Mouse (Mus musculus) limb, embryonic 14.5 days (tissue): ENCODE results near the gene Nme2. TPM values are rescaled to one million over a fixed set of nuclear protein-coding genes. Genes with fewer than 3 reads are reported as not detected.
A peak's percentile ranks its signal among the peaks of the same experiment; 100 is the strongest.

Experiments
- ATAC-seq: fragments of 200-750 bp; cut with Nextera tagmentation; 2 replicates; pipeline ENCODE4 v1.8.0; 2017; ENCODE audit warnings: low read depth, moderate number of reproducible peaks, moderate TSS enrichment; ENCODE audit not compliant: low FRiP score
- DNase-seq: peaks from one replicate; pipeline ENCODE4 v3.0.0-alpha.2; 2015; ENCODE audit warnings: low spot score
- H3K27ac ChIP-seq: fragments of 300-500 bp; sonication (generic); replicated peaks from 2 replicates; pipeline ENCODE4 v1.5.1; 2014; ENCODE audit warnings: low read depth, mild to moderate bottlenecking, low read length, moderate library complexity, mixed read lengths
- H3K27me3 ChIP-seq: fragments of 300-500 bp; sonication (generic); 2 replicates; pipeline ENCODE4 v1.6.1; 2014; ENCODE audit warnings: low read length, mixed read lengths; ENCODE audit not compliant: control insufficient read depth, insufficient read depth
- H3K36me3 ChIP-seq: fragments of 300-500 bp; sonication (generic); 2 replicates; pipeline ENCODE4 v1.6.1; 2014; ENCODE audit warnings: mild to moderate bottlenecking, low read length, moderate library complexity, mixed read lengths; ENCODE audit not compliant: control insufficient read depth, insufficient read depth
- H3K4me1 ChIP-seq: fragments of 300-500 bp; sonication (generic); 2 replicates; pipeline ENCODE4 v1.6.1; 2014; ENCODE audit warnings: antibody characterized with exemption, low read length, mixed read lengths; ENCODE audit not compliant: control insufficient read depth, insufficient read depth
- H3K4me2 ChIP-seq: fragments of 300-500 bp; sonication (generic); replicated peaks from 2 replicates; pipeline ENCODE4 v1.6.1; 2014; ENCODE audit warnings: low read depth, mild to moderate bottlenecking, low read length, moderate library complexity; ENCODE audit not compliant: severe bottlenecking
- H3K4me3 ChIP-seq: fragments of 300-500 bp; sonication (generic); replicated peaks from 2 replicates; pipeline ENCODE4 v1.5.1; 2014; ENCODE audit warnings: low read length
- H3K9ac ChIP-seq: fragments of 300-500 bp; sonication (generic); 2 replicates; pipeline ENCODE4 v1.6.1; 2014; ENCODE audit warnings: mild to moderate bottlenecking, low read depth, low read length, moderate library complexity; ENCODE audit not compliant: severe bottlenecking
- H3K9me3 ChIP-seq: fragments of 300-500 bp; sonication (generic); 2 replicates; pipeline ENCODE4 v1.6.1; 2016; ENCODE audit warnings: low read length; ENCODE audit not compliant: control insufficient read depth
- POLR2A ChIP-seq: fragments of 200-500 bp; IDR thresholded peaks from 2 replicates; pipeline ENCODE4 v1.8.0; 2012; ENCODE audit warnings: inconsistent platforms, mild to moderate bottlenecking, moderate library complexity, borderline replicate concordance; ENCODE audit not compliant: insufficient read depth, insufficient read length; ENCODE audit errors: extremely low read depth
- WGBS: fragments of 180-500 bp; shearing (Covaris S2); extraction: QIAGEN DNeasy Blood & Tissue Kit; methylation state at CpG from one replicate; pipeline ENCODE4 v1.1.7; 2014; 5-methylcytosine and 5-hydroxymethylcytosine counted together
- polyA plus RNA-seq, 2 experiments: library from polyadenylated mRNA; depleted of rRNA in 1 of 2; stranded (reverse) in 1 of 2; unstranded in 1 of 2; fragments of >200 nt; fragmentation: Nextera tagmentation in 1 of 2; extraction: Ambion mirVana in 1 of 2; gene quantifications; 2 replicates each; pipeline versions ENCODE4 v1.2.1 to v1.2.3; 2012 to 2014

Gene Nme2
- polyA plus RNA-seq, 2 experiments, result 389 to 434 TPM

DNA sequence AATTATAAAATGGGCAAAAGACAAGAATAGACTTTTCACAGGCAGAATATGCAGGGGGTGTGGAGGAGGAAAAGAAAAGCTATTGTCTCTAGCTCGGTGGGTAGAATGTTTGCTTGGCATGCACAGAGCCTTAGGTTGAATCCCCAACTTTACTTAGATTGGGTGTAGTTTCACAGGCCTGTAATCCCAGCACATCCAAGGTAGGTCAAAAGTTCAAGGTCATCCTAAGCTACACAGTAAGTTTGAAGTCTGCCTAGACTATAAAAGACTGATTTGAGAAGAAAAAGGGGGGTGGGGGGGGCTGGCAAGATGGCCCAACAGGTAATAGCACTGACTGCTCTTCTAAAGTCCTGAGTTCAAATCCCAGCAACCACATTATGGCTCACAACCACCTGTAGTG lies 13.7 kb upstream of the Nme2 start:
- no peaks in the 10 kb centered on the region for H3K9me3 ChIP-seq
- H3K9ac ChIP-seq, result no peak overlapping the region
- ATAC-seq (no peak), DNase-seq (no peak)
- no peak overlapping the region for H3K27ac ChIP-seq
- H3K36me3 ChIP-seq, result peaks cover 10% of the 10 kb centered on the region
- H3K27me3 ChIP-seq, result no peaks in the 10 kb centered on the region
- 86% methylated on average over 1 of the region's 1 CpGs for WGBS
- H3K4me1 ChIP-seq, result 0 out of 2 replicates have a peak, but pooled peaks cover 7% of the 10 kb centered on the region
- H3K4me3 ChIP-seq, result no peak overlapping the region
- no peak overlapping the region for H3K4me2 ChIP-seq
- no peak for TF ChIP-seq POLR2A

GRCm38 (mm10) chr11:93969171-93969570 lies 13.1 kb upstream of the Nme2 start:
- DNase-seq (no peak), ATAC-seq (no peak)
- Histone ChIP-seq H3K27me3 (no peaks in the 10 kb centered on the region), H3K4me1 (0 out of 2 replicates have a peak, but pooled peaks cover 7% of the 10 kb centered on the region), H3K9ac (no peak overlapping the region), H3K27ac (no peak overlapping the region), H3K4me2 (no peak overlapping the region), H3K9me3 (no peaks in the 10 kb centered on the region), H3K4me3 (no peak overlapping the region), H3K36me3 (peaks cover 15% of the 10 kb centered on the region)
- 92% methylated on average over 6 of the region's 6 CpGs for WGBS
- no peak for TF ChIP-seq POLR2A

GRCm38 (mm10) chr11:93968848-93969128 lies 12.7 kb upstream of the Nme2 start:
- peak overlapping the region; percentile 48 for H3K4me2 ChIP-seq
- 0 out of 2 replicates have a peak, but pooled peaks cover 7% of the 10 kb centered on the region for H3K4me1 ChIP-seq
- peaks cover 19% of the 10 kb centered on the region for H3K36me3 ChIP-seq
- H3K4me3 ChIP-seq, result peak overlapping the region; percentile 75
- H3K27ac ChIP-seq, result no peak overlapping the region
- DNase-seq (no peak), ATAC-seq (no peak)
- no peaks in the 10 kb centered on the region for H3K9me3 ChIP-seq
- H3K9ac ChIP-seq, result no peak overlapping the region
- 45% methylated on average over 6 of the region's 6 CpGs for WGBS
- no peak for TF ChIP-seq POLR2A
- H3K27me3 ChIP-seq, result no peaks in the 10 kb centered on the region

- peak; percentile 97 for DNase-seq
- Histone ChIP-seq H3K27ac (peak within 1 kb of the TSS; percentile 63), H3K4me2 (peak within 1 kb of the TSS; percentile 78), H3K36me3 (peaks cover 23% of the 10 kb centered on the region), H3K4me3 (peak within 1 kb of the TSS; percentile 75), H3K4me1 (0 out of 2 replicates have a peak, but pooled peaks cover 7% of the 10 kb centered on the region), H3K9me3 (no peaks in the 10 kb centered on the region), H3K27me3 (no peaks in the 10 kb centered on the region), H3K9ac (peak within 1 kb of the TSS; percentile 62)
- TF ChIP-seq POLR2A, result no peak
- under 1% methylated on average over 40 of the region's 40 CpGs for WGBS
- peak; percentile 97 for ATAC-seq
Measured at GRCm38 (mm10) chr11:93968005-93968847, 12.2 kb upstream of the Nme2 start, which contains the start of the genes Gm20390 and Nme1. Gm20390 (minus strand) TSS chr11:93968293. Nme1 (minus strand) TSS chr11:93968521.

GRCm38 (mm10) chr11:93967381-93967780 lies 11.3 kb upstream of the Nme2 start:
- TF ChIP-seq POLR2A, result no peak
- H3K27me3 ChIP-seq, result no peaks in the 10 kb centered on the region
- peaks cover 32% of the 10 kb centered on the region for H3K36me3 ChIP-seq
- DNase-seq, result no peak
- peak overlapping the region; percentile 78 for H3K4me2 ChIP-seq
- peak overlapping the region; percentile 63; the same call in 1 of the 2 replicates for H3K27ac ChIP-seq
- H3K9ac ChIP-seq, result peak overlapping the region; percentile 62
- H3K4me1 ChIP-seq, result 0 out of 2 replicates have a peak, but pooled peaks cover 7% of the 10 kb centered on the region
- under 1% methylated on average over 11 of the region's 11 CpGs for WGBS
- ATAC-seq, result no peak
- H3K9me3 ChIP-seq, result no peaks in the 10 kb centered on the region
- H3K4me3 ChIP-seq, result peak overlapping the region; percentile 75
